Mouse (Mus musculus) midbrain, embryonic 12.5 days (tissue): ENCODE measurements at regions not wholly inside any gene's neighbourhood (a gene's known extent, or its start where the extent isn't known, plus 50 kb on each side); places are given as distances from the start of the nearest gene placed in this dataset.
"Not testable (repeated sequence)": the region's sequence is repeated elsewhere in the genome, so short reads cannot be mapped to it uniquely, and the experiment has no call there.

Experiments
- ATAC-seq: fragments of 200-750 bp; cut with Nextera tagmentation; 2 replicates; pipeline ENCODE4 v1.8.0; 2017; ENCODE audit warnings: low read depth, moderate TSS enrichment, moderate library complexity; ENCODE audit not compliant: low FRiP score
- H3K27ac ChIP-seq: fragments of 300-500 bp; sonication (generic); replicated peaks from 2 replicates; pipeline ENCODE4 v1.5.1; 2016; ENCODE audit warnings: mild to moderate bottlenecking
- H3K27me3 ChIP-seq: fragments of 300-500 bp; sonication (generic); 2 replicates; pipeline ENCODE4 v1.6.1; 2016; ENCODE audit warnings: mild to moderate bottlenecking
- H3K36me3 ChIP-seq: fragments of 300-500 bp; sonication (generic); 2 replicates; pipeline ENCODE4 v1.6.1; 2016
- H3K4me1 ChIP-seq: fragments of 300-500 bp; sonication (generic); 2 replicates; pipeline ENCODE4 v1.6.1; 2016
- H3K4me2 ChIP-seq: fragments of 300-500 bp; sonication (generic); replicated peaks from 2 replicates; pipeline ENCODE4 v1.6.1; 2016; ENCODE audit warnings: mild to moderate bottlenecking, moderate library complexity
- H3K4me3 ChIP-seq: fragments of 300-500 bp; sonication (generic); 2 replicates; pipeline ENCODE4 v1.5.1; 2016; ENCODE audit warnings: mild to moderate bottlenecking
- H3K9ac ChIP-seq: fragments of 300-500 bp; sonication (generic); replicated peaks from 2 replicates; pipeline ENCODE4 v1.6.1; 2016; ENCODE audit warnings: mild to moderate bottlenecking, moderate library complexity
- H3K9me3 ChIP-seq: fragments of 300-500 bp; sonication (generic); 2 replicates; pipeline ENCODE4 v1.6.1; 2016; ENCODE audit warnings: mild to moderate bottlenecking
- WGBS: fragments of 180-500 bp; shearing (Covaris S2); methylation state at CpG from one replicate; pipeline ENCODE4 v1.1.7; 2016; 5-methylcytosine and 5-hydroxymethylcytosine counted together

DNA sequence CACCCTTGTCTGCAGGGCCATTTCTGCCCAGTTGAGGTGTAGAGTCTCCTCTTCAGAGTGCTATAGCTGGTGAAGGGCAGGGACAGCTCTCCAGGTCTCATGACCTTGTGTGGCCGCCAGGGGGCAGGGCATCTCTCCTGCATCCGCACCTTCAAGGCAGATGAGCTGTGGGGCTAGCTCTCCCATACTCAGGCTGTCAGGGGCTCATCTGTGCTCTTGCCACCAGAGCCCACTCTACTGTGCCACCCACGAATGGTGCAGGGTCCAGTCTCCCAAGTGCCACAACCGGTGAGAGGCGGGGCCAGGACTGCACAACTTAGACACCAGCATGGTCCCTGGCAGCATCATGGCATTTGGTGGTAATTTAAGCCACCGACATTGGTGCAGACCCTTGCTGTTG, 111.3 kb downstream of the Syt10 start:
- no peaks in the 10 kb centered on the region for H3K27me3 ChIP-seq
- ATAC-seq, result peak; percentile 62
- no peak overlapping the region for H3K4me3 ChIP-seq
- H3K36me3 ChIP-seq, result no peaks in the 10 kb centered on the region
- no peaks in the 10 kb centered on the region for H3K9me3 ChIP-seq
- WGBS, result 39% methylated on average over 6 of the region's 6 CpGs
- H3K27ac ChIP-seq, result no peak overlapping the region
- H3K4me1 ChIP-seq, result no peaks in the 10 kb centered on the region
- no peak overlapping the region for H3K9ac ChIP-seq
- no peak overlapping the region for H3K4me2 ChIP-seq

DNA sequence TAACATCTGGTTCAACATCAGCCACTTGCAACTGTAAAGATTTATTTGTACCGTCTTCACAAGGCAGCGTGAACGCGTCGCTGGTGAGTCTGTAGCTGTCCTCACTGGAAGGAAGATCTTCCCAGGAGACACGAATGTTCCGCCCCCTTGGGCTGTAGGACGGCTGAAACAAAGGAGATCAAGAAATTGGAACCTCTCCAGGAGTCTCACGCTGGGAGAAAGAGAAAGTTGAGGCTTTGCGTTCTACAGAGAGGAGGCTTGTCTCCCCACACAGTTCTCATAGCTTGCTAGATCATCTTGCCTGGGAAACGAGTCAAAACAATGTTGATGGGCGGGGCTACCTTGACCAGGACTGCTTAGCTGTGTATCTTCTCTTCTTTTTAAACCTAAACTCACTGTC, 117.3 kb downstream of the Syt10 start:
- 60% methylated on average over 12 of the region's 12 CpGs for WGBS
- Histone ChIP-seq H3K27ac (no peak overlapping the region), H3K9ac (no peak overlapping the region), H3K36me3 (no peaks in the 10 kb centered on the region), H3K4me1 (no peaks in the 10 kb centered on the region), H3K27me3 (no peaks in the 10 kb centered on the region), H3K9me3 (no peaks in the 10 kb centered on the region), H3K4me3 (no peak overlapping the region), H3K4me2 (no peak overlapping the region)
- ATAC-seq, result no peak

DNA sequence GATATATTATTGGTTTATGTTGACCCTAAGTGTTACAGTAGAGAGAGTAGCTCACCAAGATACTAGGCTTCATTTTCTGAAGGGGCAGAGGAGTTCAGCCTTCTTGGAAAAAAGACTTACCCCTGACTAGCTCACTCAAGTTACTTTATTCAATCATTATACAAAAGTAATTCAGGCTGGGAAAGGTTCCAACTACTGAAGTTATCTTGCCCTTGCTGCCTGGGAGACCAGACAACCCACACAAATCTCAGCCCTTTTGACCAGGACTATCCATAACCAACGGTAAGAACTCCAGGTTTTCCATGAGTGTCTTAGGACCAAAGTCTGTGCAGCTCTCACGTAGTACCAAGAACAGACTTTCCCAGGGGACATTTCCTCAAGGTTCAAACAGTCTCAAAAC, 105.5 kb upstream of the Rabl2 start:
- no peak overlapping the region for H3K4me3 ChIP-seq
- ATAC-seq, result no peak
- H3K9me3 ChIP-seq, result 0 out of 2 replicates have a peak, but pooled peaks cover 9% of the 10 kb centered on the region
- no peak overlapping the region for H3K27ac ChIP-seq
- no peaks in the 10 kb centered on the region for H3K36me3 ChIP-seq
- H3K27me3 ChIP-seq, result no peaks in the 10 kb centered on the region
- no peak overlapping the region for H3K9ac ChIP-seq
- no peak overlapping the region for H3K4me2 ChIP-seq
- 87% methylated on average over 2 of the region's 2 CpGs for WGBS
- H3K4me1 ChIP-seq, result no peaks in the 10 kb centered on the region

DNA sequence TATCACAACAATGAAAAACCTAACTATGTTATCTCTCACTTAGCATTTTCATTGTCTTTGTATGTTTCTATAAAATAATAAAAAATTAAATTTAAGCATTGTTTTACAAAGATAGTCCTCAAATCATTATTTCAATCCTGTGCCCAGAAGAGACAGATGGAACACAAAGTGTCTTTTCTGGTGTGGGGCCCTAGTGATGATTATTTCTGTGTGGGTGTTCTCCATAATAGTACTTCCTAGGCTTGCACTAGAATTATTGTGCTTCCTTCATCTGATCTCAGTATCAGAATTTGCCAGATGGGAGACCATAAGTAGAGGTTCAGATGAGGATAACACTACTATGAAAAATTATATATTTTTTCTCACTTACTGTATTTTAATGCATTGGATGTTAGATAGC, 84.6 kb upstream of the Rabl2 start:
- no peak for ATAC-seq
- H3K27me3 ChIP-seq, result no peaks in the 10 kb centered on the region
- no peaks in the 10 kb centered on the region for H3K36me3 ChIP-seq

DNA sequence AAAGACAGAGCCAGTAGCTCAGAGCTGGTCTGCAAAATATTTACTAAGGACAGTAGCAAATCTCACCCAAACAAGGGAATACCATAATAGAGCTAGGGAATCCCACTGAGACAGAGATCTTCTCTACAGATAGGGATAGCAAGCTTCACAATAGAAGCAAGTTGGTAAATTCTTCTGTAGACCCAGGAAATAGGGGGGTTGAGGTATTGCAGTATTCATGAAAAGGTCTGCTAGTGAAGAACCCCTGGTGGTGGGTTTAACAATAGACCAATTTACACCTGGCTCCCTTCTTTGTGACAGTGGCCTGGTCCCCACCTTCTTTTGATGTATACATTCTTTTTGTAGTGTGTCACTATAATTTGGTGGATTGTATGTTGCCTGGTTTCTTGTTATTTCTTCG, 64.8 kb upstream of the Rabl2 start:
- 86% methylated on average over 1 of the region's 1 CpGs for WGBS
- not testable (repeated sequence) for ATAC-seq

More for the DNA sequence above, 84.6 kb upstream of the Rabl2 start:
- no peak overlapping the region for H3K4me3 ChIP-seq
- H3K4me2 ChIP-seq, result no peak overlapping the region
- H3K4me1 ChIP-seq, result no peaks in the 10 kb centered on the region
- no peak overlapping the region for H3K27ac ChIP-seq
- H3K9ac ChIP-seq, result no peak overlapping the region
- no peaks in the 10 kb centered on the region for H3K9me3 ChIP-seq

More for the DNA sequence above, 64.8 kb upstream of the Rabl2 start:
- not testable (repeated sequence) for H3K36me3 ChIP-seq, H3K4me1 ChIP-seq, H3K27me3 ChIP-seq, H3K27ac ChIP-seq, H3K4me2 ChIP-seq, H3K4me3 ChIP-seq, H3K9me3 ChIP-seq, H3K9ac ChIP-seq
